Mouse (Mus musculus): ENCODE data around the gene Rpl36al. TPM values are rescaled to one million over a fixed set of nuclear protein-coding genes. Genes with fewer than 3 reads are reported as not detected.
A peak's percentile ranks its signal among the peaks of the same experiment; 100 is the strongest.

The Rpl36al gene
- polyA plus RNA-seq, 1 experiment from 2014 or later = 688 TPM

- no peaks in the 10 kb centered on the region for H3K27me3 ChIP-seq (ENCODE audit: control insufficient read depth, insufficient read depth, low read length)
- no peak overlapping the region for H3K4me3 ChIP-seq (replicated peaks; ENCODE audit: low read length)
- H3K36me3 ChIP-seq (ENCODE audit: control insufficient read depth, insufficient read depth, low read length) = peaks cover 8% of the 10 kb centered on the region; the same call in 1 of the 2 replicates
- no peak overlapping the region for H3K4me2 ChIP-seq (ENCODE audit: low read depth, low read length)
- 68% methylated on average over 5 of the region's 5 CpGs for WGBS
- no peaks in the 10 kb centered on the region for H3K9me3 ChIP-seq (replicated peaks; ENCODE audit: control insufficient read depth, low read length)
- no peak for ATAC-seq (ENCODE audit: insufficient read depth, low FRiP score)
- H3K27ac ChIP-seq (ENCODE audit: low read length) = no peak overlapping the region
- H3K9ac ChIP-seq (ENCODE audit: low read length) = no peak overlapping the region
- no peaks in the 10 kb centered on the region for H3K4me1 ChIP-seq (ENCODE audit: control insufficient read depth, insufficient read depth, low read length)
Measured at GRCm38 (mm10) chr12:69211057-69211456, 27.2 kb upstream of the Rpl36al start.

- peaks cover 8% of the 10 kb centered on the region; the same call in 1 of the 2 replicates for H3K36me3 ChIP-seq (ENCODE audit: control insufficient read depth, insufficient read depth, low read length)
- H3K9ac ChIP-seq (ENCODE audit: low read length) = no peak overlapping the region
- no peak overlapping the region for H3K27ac ChIP-seq (ENCODE audit: low read length)
- no peaks in the 10 kb centered on the region for H3K27me3 ChIP-seq (ENCODE audit: control insufficient read depth, insufficient read depth, low read length)
- H3K9me3 ChIP-seq (replicated peaks; ENCODE audit: control insufficient read depth, low read length) = no peaks in the 10 kb centered on the region
- H3K4me2 ChIP-seq (ENCODE audit: low read depth, low read length) = no peak overlapping the region
- no peak overlapping the region for H3K4me3 ChIP-seq (replicated peaks; ENCODE audit: low read length)
- H3K4me1 ChIP-seq (ENCODE audit: control insufficient read depth, insufficient read depth, low read length) = no peaks in the 10 kb centered on the region
- ATAC-seq (ENCODE audit: insufficient read depth, low FRiP score) = no peak
- WGBS = 92% methylated on average over 18 of the region's 18 CpGs
Measured at GRCm38 (mm10) chr12:69210056-69210979, 26.4 kb upstream of the Rpl36al start.

- Histone ChIP-seq H3K4me3 (replicated peaks; ENCODE audit: low read length) (no peak overlapping the region), H3K27ac (ENCODE audit: low read length) (no peak overlapping the region), H3K27me3 (ENCODE audit: control insufficient read depth, insufficient read depth, low read length) (no peaks in the 10 kb centered on the region), H3K4me1 (ENCODE audit: control insufficient read depth, insufficient read depth, low read length) (no peaks in the 10 kb centered on the region), H3K9me3 (replicated peaks; ENCODE audit: control insufficient read depth, low read length) (no peaks in the 10 kb centered on the region), H3K4me2 (ENCODE audit: low read depth, low read length) (no peak overlapping the region), H3K9ac (ENCODE audit: low read length) (no peak overlapping the region), H3K36me3 (ENCODE audit: control insufficient read depth, insufficient read depth, low read length) (peaks cover 8% of the 10 kb centered on the region; the same call in 1 of the 2 replicates)
- no peak for ATAC-seq (ENCODE audit: insufficient read depth, low FRiP score)
- 89% methylated on average over 2 of the region's 2 CpGs for WGBS
Measured at GRCm38 (mm10) chr12:69208520-69208919, 24.6 kb upstream of the Rpl36al start.

GRCm38 (mm10) chr12:69207926-69208325 lies 24.0 kb upstream of the Rpl36al start:
- Histone ChIP-seq H3K36me3 (ENCODE audit: control insufficient read depth, insufficient read depth, low read length) (peaks cover 8% of the 10 kb centered on the region; the same call in 1 of the 2 replicates), H3K4me3 (replicated peaks; ENCODE audit: low read length) (no peak overlapping the region), H3K4me2 (ENCODE audit: low read depth, low read length) (no peak overlapping the region), H3K9me3 (replicated peaks; ENCODE audit: control insufficient read depth, low read length) (no peaks in the 10 kb centered on the region), H3K27me3 (ENCODE audit: control insufficient read depth, insufficient read depth, low read length) (no peaks in the 10 kb centered on the region), H3K9ac (ENCODE audit: low read length) (no peak overlapping the region), H3K4me1 (ENCODE audit: control insufficient read depth, insufficient read depth, low read length) (no peaks in the 10 kb centered on the region), H3K27ac (ENCODE audit: low read length) (no peak overlapping the region)
- no peak for ATAC-seq (ENCODE audit: insufficient read depth, low FRiP score)
- WGBS = 95% methylated on average over 7 of the region's 7 CpGs

GRCm38 (mm10) chr12:69207396-69207795 lies 23.5 kb upstream of the Rpl36al start:
- WGBS = 92% methylated on average over 8 of the region's 8 CpGs
- ATAC-seq (ENCODE audit: insufficient read depth, low FRiP score) = no peak
- H3K9ac ChIP-seq (ENCODE audit: low read length) = no peak overlapping the region
- no peaks in the 10 kb centered on the region for H3K27me3 ChIP-seq (ENCODE audit: control insufficient read depth, insufficient read depth, low read length)
- no peaks in the 10 kb centered on the region for H3K9me3 ChIP-seq (replicated peaks; ENCODE audit: control insufficient read depth, low read length)
- no peaks in the 10 kb centered on the region for H3K4me1 ChIP-seq (ENCODE audit: control insufficient read depth, insufficient read depth, low read length)
- H3K36me3 ChIP-seq (ENCODE audit: control insufficient read depth, insufficient read depth, low read length) = peaks cover 8% of the 10 kb centered on the region; the same call in 1 of the 2 replicates
- no peak overlapping the region for H3K4me3 ChIP-seq (replicated peaks; ENCODE audit: low read length)
- H3K4me2 ChIP-seq (ENCODE audit: low read depth, low read length) = no peak overlapping the region
- no peak overlapping the region for H3K27ac ChIP-seq (ENCODE audit: low read length)

GRCm38 (mm10) chr12:69204052-69204833 lies 20.4 kb upstream of the Rpl36al start, which contains the start of gene Gm49384:
Gm49384 (minus strand) TSS chr12:69204267.
- 0 out of 2 replicates have a peak, but pooled peaks cover 2% of the 10 kb centered on the region for H3K36me3 ChIP-seq (ENCODE audit: control insufficient read depth, insufficient read depth, low read length)
- H3K4me1 ChIP-seq (ENCODE audit: control insufficient read depth, insufficient read depth, low read length) = peaks cover 3% of the 10 kb centered on the region
- no peak within 1 kb of the TSS for H3K4me3 ChIP-seq (replicated peaks; ENCODE audit: low read length)
- ATAC-seq (ENCODE audit: insufficient read depth, low FRiP score) = no peak
- WGBS = 78% methylated on average over 16 of the region's 16 CpGs
- H3K9ac ChIP-seq (ENCODE audit: low read length) = no peak within 1 kb of the TSS
- no peaks in the 10 kb centered on the region for H3K9me3 ChIP-seq (replicated peaks; ENCODE audit: control insufficient read depth, low read length)
- H3K27me3 ChIP-seq (ENCODE audit: control insufficient read depth, insufficient read depth, low read length) = no peaks in the 10 kb centered on the region
- no peak within 1 kb of the TSS for H3K4me2 ChIP-seq (ENCODE audit: low read depth, low read length)
- H3K27ac ChIP-seq (ENCODE audit: low read length) = no peak within 1 kb of the TSS

- Histone ChIP-seq H3K9me3 (replicated peaks; ENCODE audit: control insufficient read depth, low read length) (no peaks in the 10 kb centered on the region), H3K36me3 (ENCODE audit: control insufficient read depth, insufficient read depth, low read length) (no peaks in the 10 kb centered on the region), H3K27me3 (ENCODE audit: control insufficient read depth, insufficient read depth, low read length) (no peaks in the 10 kb centered on the region), H3K4me1 (ENCODE audit: control insufficient read depth, insufficient read depth, low read length) (peaks cover 19% of the 10 kb centered on the region), H3K27ac (ENCODE audit: low read length) (no peak overlapping the region; the same call in 1 of the 2 replicates), H3K4me3 (replicated peaks; ENCODE audit: low read length) (no peak overlapping the region), H3K9ac (ENCODE audit: low read length) (no peak overlapping the region), H3K4me2 (ENCODE audit: low read depth, low read length) (peak overlapping the region; percentile 97; the same call in 1 of the 2 replicates)
- ATAC-seq (ENCODE audit: insufficient read depth, low FRiP score) = peak; percentile 47; the same call in 1 of the 2 replicates
Measured at GRCm38 (mm10) chr12:69198985-69199384, 15.1 kb upstream of the Rpl36al start.

GRCm38 (mm10) chr12:69198164-69198535 lies 14.3 kb upstream of the Rpl36al start, which contains the start of gene Dnaaf2:
Dnaaf2 (minus strand) TSS chr12:69198429.
- Histone ChIP-seq H3K9me3 (replicated peaks; ENCODE audit: control insufficient read depth, low read length) (no peaks in the 10 kb centered on the region), H3K4me3 (replicated peaks; ENCODE audit: low read length) (peak within 1 kb of the TSS; percentile 99), H3K36me3 (ENCODE audit: control insufficient read depth, insufficient read depth, low read length) (no peaks in the 10 kb centered on the region), H3K4me2 (ENCODE audit: low read depth, low read length) (peak within 1 kb of the TSS; percentile 97), H3K27me3 (ENCODE audit: control insufficient read depth, insufficient read depth, low read length) (no peaks in the 10 kb centered on the region), H3K4me1 (ENCODE audit: control insufficient read depth, insufficient read depth, low read length) (peaks cover 19% of the 10 kb centered on the region), H3K27ac (ENCODE audit: low read length) (peak within 1 kb of the TSS; percentile 89), H3K9ac (ENCODE audit: low read length) (peak within 1 kb of the TSS; percentile 94)
- 1% methylated on average over 18 of the region's 18 CpGs for WGBS
- peak; percentile 19; the same call in 1 of the 2 replicates for ATAC-seq (ENCODE audit: insufficient read depth, low FRiP score)
